Mouse (Mus musculus) stomach, embryonic 15.5 days (tissue): ENCODE data around the gene Zbtb21. TPM values are rescaled to one million over a fixed set of nuclear protein-coding genes. Genes with fewer than 3 reads are reported as not detected.
"Not testable (repeated sequence)": the region's sequence is repeated elsewhere in the genome, so short reads cannot be mapped to it uniquely, and the experiment has no call there.

ENCODE experiments used
- ATAC-seq: fragments of 200-750 bp; cut with Nextera tagmentation; 2 replicates; pipeline ENCODE4 v1.8.0; 2017; ENCODE audit warnings: low read depth, moderate number of reproducible peaks, moderate TSS enrichment; ENCODE audit not compliant: insufficient read depth, low FRiP score
- H3K27ac ChIP-seq: fragments of 300-500 bp; sonication (generic); 2 replicates; pipeline ENCODE4 v1.5.1; 2015; ENCODE audit warnings: mild to moderate bottlenecking, inconsistent platforms
- H3K27me3 ChIP-seq: fragments of 300-500 bp; sonication (generic); replicated peaks from 2 replicates; pipeline ENCODE4 v1.6.1; 2015; ENCODE audit warnings: inconsistent platforms
- H3K36me3 ChIP-seq: fragments of 300-500 bp; sonication (generic); 2 replicates; pipeline ENCODE4 v1.6.1; 2015; ENCODE audit warnings: inconsistent platforms
- H3K4me1 ChIP-seq: fragments of 300-500 bp; sonication (generic); 2 replicates; pipeline ENCODE4 v1.6.1; 2015; ENCODE audit warnings: inconsistent platforms
- H3K4me2 ChIP-seq: fragments of 300-500 bp; sonication (generic); 2 replicates; pipeline ENCODE4 v1.6.1; 2015; ENCODE audit warnings: mild to moderate bottlenecking, inconsistent platforms
- H3K4me3 ChIP-seq: fragments of 300-500 bp; sonication (generic); replicated peaks from 2 replicates; pipeline ENCODE4 v1.5.1; 2015; ENCODE audit warnings: inconsistent platforms
- H3K9ac ChIP-seq: fragments of 300-500 bp; sonication (generic); 2 replicates; pipeline ENCODE4 v1.6.1; 2015; ENCODE audit warnings: inconsistent platforms
- H3K9me3 ChIP-seq: fragments of 300-500 bp; sonication (generic); 2 replicates; pipeline ENCODE4 v1.6.1; 2016; ENCODE audit warnings: inconsistent platforms
- WGBS: fragments of 180-500 bp; shearing (Covaris S2); methylation state at CpG from one replicate; pipeline ENCODE4 v1.1.7; 2015; 5-methylcytosine and 5-hydroxymethylcytosine counted together
- polyA plus RNA-seq: library from polyadenylated mRNA; unstranded; fragments of >200 nt; fragmentation: Nextera tagmentation; extraction: Ambion mirVana; gene quantifications from 2 replicates; pipeline ENCODE4 v1.2.1, GENCODE M21; 2015

Zbtb21 gene
- polyA plus RNA-seq, 1 experiment from 2014 or later = 11.0 TPM

DNA sequence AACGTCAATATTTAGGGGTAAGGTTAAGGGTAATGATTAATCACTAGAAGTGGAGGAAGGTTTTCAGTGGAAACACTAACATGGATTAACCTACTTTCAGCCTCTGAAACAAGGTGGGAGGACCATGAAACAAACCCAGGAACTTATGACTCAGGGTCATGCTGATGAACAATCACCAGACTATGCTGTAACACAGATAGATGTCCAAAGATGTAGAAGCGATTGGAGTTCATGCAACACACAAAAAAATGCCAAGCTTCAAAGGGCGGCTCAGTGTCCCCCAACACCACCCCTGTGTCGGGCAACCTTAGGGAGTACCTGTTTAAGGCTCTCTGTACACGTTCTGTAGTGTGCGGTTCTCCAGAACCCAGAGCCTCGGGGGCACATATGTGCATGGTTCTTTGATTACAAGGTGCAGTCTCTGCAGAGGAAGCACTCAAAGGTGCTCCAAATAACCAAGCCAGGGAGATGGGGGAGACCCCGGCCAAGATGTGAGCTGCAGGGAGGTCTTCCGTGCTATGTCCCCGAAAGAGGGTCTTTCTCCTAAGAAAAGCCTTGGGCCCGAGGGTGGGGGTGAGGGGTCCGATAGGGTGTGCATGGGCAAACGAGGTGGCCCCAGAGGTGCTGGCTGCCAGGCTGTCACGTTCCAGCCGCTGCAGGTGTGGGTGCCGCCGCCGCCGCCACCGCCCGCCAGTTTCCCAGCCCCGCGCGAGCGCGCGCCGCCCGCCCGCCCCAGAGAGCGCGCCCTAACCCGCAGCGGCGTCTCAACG, 856 bp downstream of the Zbtb21 start:
- Histone ChIP-seq H3K9me3 (no peaks in the 10 kb centered on the region), H3K9ac (peak overlapping the region; percentile 92), H3K27me3 (no peaks in the 10 kb centered on the region), H3K4me1 (peaks cover 6% of the 10 kb centered on the region), H3K27ac (peak overlapping the region; percentile 99), H3K36me3 (peaks cover 3% of the 10 kb centered on the region; the same call in 1 of the 2 replicates), H3K4me2 (peak overlapping the region; percentile 78), H3K4me3 (peak overlapping the region; percentile 91)
- peak; percentile 17; the same call in 1 of the 2 replicates for ATAC-seq
- WGBS = 10% methylated on average over 17 of the region's 36 CpGs

DNA sequence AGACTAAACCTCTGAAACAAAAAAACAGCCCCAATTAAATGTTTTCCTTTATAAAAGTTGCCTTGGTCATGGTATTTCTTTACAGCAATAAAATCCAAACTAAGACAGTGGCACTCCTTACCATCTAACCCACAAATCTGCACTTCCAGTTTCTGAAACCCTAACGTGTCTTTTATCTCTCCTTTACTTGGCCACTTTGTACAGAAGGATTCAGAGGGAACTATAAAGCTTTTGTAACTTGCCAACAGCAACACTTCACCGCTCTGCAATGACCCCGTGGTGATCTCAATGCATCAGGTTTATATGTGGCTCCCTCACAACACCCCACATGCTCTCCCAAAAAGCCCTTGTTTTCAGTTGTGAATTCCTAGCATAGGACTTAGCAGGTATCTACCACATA, 2.1 kb downstream of the Zbtb21 start:
- H3K4me1 ChIP-seq = peaks cover 6% of the 10 kb centered on the region
- H3K36me3 ChIP-seq = peaks cover 5% of the 10 kb centered on the region; the same call in 1 of the 2 replicates
- no peak overlapping the region for H3K9ac ChIP-seq
- 94% methylated on average over 3 of the region's 3 CpGs for WGBS
- no peaks in the 10 kb centered on the region for H3K27me3 ChIP-seq
- H3K27ac ChIP-seq = no peak overlapping the region
- no peak for ATAC-seq
- no peaks in the 10 kb centered on the region for H3K9me3 ChIP-seq
- H3K4me2 ChIP-seq = no peak overlapping the region
- no peak overlapping the region for H3K4me3 ChIP-seq

DNA sequence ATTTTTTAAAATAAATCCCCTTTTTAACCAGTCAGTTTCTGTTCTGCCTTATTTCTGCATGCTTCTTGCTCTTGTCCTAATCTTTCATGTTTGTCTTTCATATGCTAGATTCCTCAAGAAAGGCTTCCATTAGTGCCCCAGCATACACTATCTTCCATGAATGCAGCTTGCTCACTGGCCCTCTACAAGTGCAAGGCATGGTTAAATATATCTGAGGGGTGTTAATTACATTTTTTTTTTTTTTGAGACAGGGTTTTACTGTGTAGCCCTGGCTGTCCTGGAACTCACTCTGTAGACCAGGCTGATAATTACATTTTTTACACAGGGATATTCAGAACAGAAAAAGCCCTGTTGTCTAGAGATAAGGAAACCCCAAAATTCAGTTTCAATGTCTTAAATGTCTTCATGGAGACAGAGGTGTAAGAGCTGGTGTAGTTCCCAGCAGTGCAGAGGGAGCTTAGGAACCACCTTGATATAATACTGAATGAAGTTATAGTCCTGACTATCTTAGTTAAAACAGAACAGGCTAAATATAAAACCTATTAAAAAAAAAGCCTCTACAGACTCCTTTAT, 3.9 kb downstream of the Zbtb21 start:
- Histone ChIP-seq H3K4me1 (peaks cover 6% of the 10 kb centered on the region), H3K4me3 (no peak overlapping the region), H3K4me2 (no peak overlapping the region), H3K27me3 (no peaks in the 10 kb centered on the region), H3K9me3 (no peaks in the 10 kb centered on the region), H3K36me3 (peaks cover 9% of the 10 kb centered on the region), H3K9ac (no peak overlapping the region), H3K27ac (no peak overlapping the region)
- ATAC-seq = no peak

DNA sequence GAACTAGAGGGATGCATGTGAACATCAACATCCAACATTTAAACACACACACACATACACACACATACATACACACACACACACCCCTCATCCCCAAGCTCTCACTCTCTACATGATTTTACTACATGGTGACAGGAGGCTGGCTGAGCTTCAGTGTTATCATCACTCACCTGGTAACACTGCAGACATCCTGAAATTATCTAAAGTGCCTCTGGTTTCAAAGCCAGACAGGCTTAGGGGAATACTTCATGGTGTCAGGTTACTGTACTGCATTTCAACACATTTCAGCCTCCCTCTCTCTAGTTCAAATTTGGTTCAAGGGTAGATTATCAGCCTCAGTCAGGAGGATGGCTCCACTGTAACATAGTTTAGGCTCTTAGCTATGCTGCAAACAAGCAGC, 4.8 kb downstream of the Zbtb21 start:
- no peak overlapping the region for H3K27ac ChIP-seq
- no peak overlapping the region for H3K9ac ChIP-seq
- H3K36me3 ChIP-seq = peaks cover 12% of the 10 kb centered on the region
- H3K9me3 ChIP-seq = no peaks in the 10 kb centered on the region
- peaks cover 6% of the 10 kb centered on the region for H3K4me1 ChIP-seq
- no peak overlapping the region for H3K4me3 ChIP-seq
- no peak overlapping the region for H3K4me2 ChIP-seq
- H3K27me3 ChIP-seq = no peaks in the 10 kb centered on the region
- no peak for ATAC-seq

DNA sequence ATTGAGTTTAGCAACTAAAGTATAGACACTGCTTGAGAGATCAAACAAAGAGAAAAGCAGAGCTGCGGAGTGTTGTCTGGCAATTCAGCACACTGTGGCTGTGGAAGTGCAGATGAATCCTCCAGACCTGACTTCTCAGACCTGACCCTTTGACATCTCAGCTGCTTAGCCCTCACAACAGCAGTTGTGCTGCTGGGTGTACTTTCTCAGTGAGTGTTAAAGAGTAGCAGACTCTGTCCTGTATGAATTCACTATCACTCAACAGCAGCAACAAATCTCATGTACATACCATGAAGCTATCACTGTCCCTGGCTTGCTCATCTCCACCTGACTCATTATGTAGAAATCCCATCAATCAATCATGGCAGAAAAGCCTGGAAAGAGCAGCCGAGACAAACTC, 6.4 kb downstream of the Zbtb21 start:
- 65% methylated on average over 2 of the region's 2 CpGs for WGBS
- H3K9ac ChIP-seq = no peak overlapping the region
- H3K27me3 ChIP-seq = no peaks in the 10 kb centered on the region
- no peak overlapping the region for H3K4me3 ChIP-seq
- H3K9me3 ChIP-seq = no peaks in the 10 kb centered on the region
- H3K36me3 ChIP-seq = peaks cover 28% of the 10 kb centered on the region
- H3K4me2 ChIP-seq = no peak overlapping the region
- H3K27ac ChIP-seq = no peak overlapping the region
- no peak for ATAC-seq
- H3K4me1 ChIP-seq = peaks cover 3% of the 10 kb centered on the region; the same call in 1 of the 2 replicates

DNA sequence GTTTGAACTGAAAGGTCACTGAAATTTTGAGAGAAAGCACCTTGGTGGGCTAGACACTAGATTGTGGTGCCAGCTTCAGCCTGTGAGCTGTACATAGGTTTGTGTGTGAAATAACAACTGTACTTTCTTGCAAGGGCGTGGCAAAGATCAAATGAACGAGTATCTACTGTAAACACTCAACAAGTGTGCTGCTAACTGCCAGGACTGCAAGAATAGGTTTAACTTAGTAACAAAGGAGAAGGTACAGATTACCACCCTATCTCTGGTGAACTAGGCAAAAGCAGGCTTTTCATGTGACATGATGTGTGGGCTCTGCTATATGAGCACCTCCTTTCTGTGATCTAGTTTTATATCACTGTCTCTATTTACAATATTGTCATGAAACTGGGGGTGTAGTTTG, 9.1 kb downstream of the Zbtb21 start:
- peaks cover 34% of the 10 kb centered on the region for H3K36me3 ChIP-seq
- no peak for ATAC-seq
- H3K27ac ChIP-seq = no peak overlapping the region
- no peak overlapping the region for H3K4me2 ChIP-seq
- no peaks in the 10 kb centered on the region for H3K27me3 ChIP-seq
- no peak overlapping the region for H3K9ac ChIP-seq
- H3K4me3 ChIP-seq = no peak overlapping the region
- WGBS = 67% methylated on average over 2 of the region's 2 CpGs
- H3K4me1 ChIP-seq = no peaks in the 10 kb centered on the region
- H3K9me3 ChIP-seq = no peaks in the 10 kb centered on the region

DNA sequence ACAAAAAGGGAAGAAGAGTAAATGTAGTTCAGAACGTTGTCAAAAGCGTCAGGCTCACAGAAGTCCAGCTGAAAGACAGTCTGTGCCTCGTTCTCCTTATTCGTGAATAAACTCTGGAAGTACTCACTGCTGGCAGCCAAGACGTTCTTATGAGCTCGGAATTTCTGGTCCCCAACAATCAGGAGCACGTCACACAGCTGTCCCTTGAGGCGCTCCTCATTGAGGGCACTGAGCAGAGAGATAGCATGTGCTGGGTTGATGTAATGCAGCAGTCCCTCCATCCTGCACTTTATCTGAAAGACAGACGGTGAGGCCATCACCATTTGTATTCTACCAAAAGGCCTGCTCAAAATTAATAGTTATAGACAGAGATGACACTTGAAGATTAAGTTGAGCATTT, 9.6 kb downstream of the Zbtb21 start:
- Histone ChIP-seq H3K9ac (no peak overlapping the region), H3K4me1 (no peaks in the 10 kb centered on the region), H3K4me2 (no peak overlapping the region), H3K4me3 (no peak overlapping the region), H3K27ac (no peak overlapping the region), H3K9me3 (no peaks in the 10 kb centered on the region), H3K36me3 (peaks cover 36% of the 10 kb centered on the region), H3K27me3 (no peaks in the 10 kb centered on the region)
- 80% methylated on average over 9 of the region's 9 CpGs for WGBS
- ATAC-seq = peak; percentile 71; the same call in 1 of the 2 replicates

DNA sequence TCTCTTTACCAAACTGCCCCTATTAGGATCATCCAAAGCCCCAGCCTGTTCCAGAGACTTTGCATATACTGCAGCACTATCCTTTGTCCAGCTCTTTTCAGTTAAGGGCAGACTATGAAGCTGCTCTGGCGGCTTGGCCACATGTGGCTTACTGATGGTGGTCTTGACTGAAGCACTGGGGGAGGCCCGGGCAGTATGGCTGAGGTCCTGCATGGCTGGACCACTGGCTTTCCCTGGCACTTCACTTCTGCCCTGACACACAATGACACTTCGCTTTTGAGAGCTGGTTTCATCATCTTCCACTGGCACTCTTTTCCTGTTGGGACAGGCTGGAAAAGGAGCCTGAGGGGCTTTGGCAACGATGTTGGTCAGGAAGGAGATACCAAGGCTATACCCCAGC, 10.1 kb downstream of the Zbtb21 start:
- 91% methylated on average over 4 of the region's 4 CpGs for WGBS
- Histone ChIP-seq H3K27me3 (no peaks in the 10 kb centered on the region), H3K9me3 (no peaks in the 10 kb centered on the region), H3K4me3 (no peak overlapping the region), H3K27ac (no peak overlapping the region), H3K9ac (no peak overlapping the region), H3K36me3 (peaks cover 36% of the 10 kb centered on the region), H3K4me1 (no peaks in the 10 kb centered on the region), H3K4me2 (no peak overlapping the region)
- no peak for ATAC-seq

DNA sequence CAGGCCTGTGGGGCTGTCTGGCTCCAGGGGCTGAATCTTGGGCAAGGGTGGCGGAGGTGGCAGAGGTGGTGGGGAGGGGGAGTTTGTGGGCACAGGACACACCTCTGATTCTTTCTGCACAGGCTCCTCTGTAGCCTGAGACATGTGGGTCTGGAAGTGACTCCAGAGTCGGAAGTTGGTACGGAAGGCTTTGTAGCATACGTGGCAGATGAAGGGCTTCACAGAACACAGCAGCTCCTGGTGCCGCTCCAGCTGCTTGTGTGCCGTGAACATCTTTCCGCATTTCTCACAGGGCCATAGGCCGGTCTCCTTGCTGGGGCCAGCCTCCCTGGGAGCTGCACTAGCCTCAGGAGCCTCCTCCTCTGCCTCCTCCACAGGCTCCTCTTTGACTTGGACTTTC, 12.4 kb downstream of the Zbtb21 start:
- Histone ChIP-seq H3K4me2 (no peak overlapping the region), H3K9ac (no peak overlapping the region), H3K9me3 (no peaks in the 10 kb centered on the region), H3K4me1 (no peaks in the 10 kb centered on the region), H3K27me3 (no peaks in the 10 kb centered on the region), H3K4me3 (no peak overlapping the region), H3K36me3 (peaks cover 31% of the 10 kb centered on the region), H3K27ac (no peak overlapping the region)
- ATAC-seq = no peak
- WGBS = 91% methylated on average over 8 of the region's 8 CpGs

DNA sequence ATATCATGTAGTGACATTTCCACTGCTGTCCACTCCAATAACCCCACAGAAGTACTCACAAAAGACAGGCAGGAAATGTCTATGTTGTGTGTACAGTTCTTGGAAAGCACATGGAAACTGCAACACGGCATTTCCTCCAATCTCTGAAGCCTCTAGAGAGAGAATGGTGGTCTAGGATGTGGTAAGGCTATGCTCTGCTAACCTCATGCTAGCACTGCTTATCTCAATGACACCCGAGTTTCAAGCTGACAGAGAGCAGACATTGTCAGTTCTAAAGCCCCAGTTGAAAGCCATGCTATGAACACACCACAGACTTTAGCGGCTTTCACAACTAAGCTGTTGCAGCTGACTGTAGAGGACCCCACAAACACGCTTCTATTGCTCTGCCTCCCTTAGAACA, 13.6 kb downstream of the Zbtb21 start:
- no peak for ATAC-seq
- H3K4me1 ChIP-seq = no peaks in the 10 kb centered on the region
- no peak overlapping the region for H3K9ac ChIP-seq
- H3K4me2 ChIP-seq = no peak overlapping the region
- 74% methylated on average over 4 of the region's 4 CpGs for WGBS
- H3K27ac ChIP-seq = no peak overlapping the region
- H3K27me3 ChIP-seq = no peaks in the 10 kb centered on the region
- no peaks in the 10 kb centered on the region for H3K9me3 ChIP-seq
- H3K4me3 ChIP-seq = no peak overlapping the region
- peaks cover 28% of the 10 kb centered on the region for H3K36me3 ChIP-seq

DNA sequence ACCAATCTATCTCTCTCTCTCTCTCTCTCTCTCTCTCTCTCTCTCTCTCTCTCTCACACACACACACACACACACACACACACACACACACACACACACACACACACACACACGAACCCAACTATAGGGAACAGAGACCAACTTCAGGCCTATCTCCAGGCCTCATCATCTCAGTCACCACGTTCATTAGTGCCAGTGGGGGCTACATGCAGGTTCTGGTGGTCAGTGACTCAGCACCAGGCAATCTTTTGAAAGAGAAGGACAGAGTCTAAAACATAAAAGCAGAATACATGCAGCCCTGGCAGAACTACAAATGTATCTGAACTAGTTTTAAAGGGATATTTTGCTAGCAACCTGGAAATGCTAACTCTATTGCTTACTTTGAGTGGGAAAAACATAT, 15.4 kb downstream of the Zbtb21 start:
- H3K27ac ChIP-seq, H3K4me2 ChIP-seq, H3K9ac ChIP-seq: not testable (repeated sequence)

DNA sequence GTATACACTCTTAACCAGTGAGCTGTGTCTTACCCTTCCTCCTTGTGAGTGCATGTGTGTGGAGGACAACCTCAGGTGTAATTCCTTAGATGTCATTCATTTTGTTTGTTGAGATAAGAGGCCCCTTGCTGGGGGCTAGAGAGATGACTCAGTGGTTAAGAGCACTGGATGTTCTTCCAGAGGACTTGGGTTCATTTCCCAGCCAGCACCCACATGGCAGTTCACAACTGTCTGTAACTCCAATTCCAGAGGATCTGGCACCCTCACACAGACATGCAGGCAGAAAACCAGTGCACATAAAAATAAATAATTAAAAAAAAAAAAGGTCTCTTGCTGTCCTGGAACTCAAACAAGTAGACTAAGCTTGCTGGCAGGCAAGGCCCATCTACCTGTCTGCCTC, 20.6 kb downstream of the Zbtb21 start:
- H3K4me3 ChIP-seq = no peak overlapping the region
- no peak for ATAC-seq
- no peaks in the 10 kb centered on the region for H3K9me3 ChIP-seq
- H3K4me1 ChIP-seq = no peaks in the 10 kb centered on the region
- H3K27ac ChIP-seq = no peak overlapping the region
- no peak overlapping the region for H3K4me2 ChIP-seq
- no peaks in the 10 kb centered on the region for H3K27me3 ChIP-seq
- no peak overlapping the region for H3K9ac ChIP-seq
- no peaks in the 10 kb centered on the region for H3K36me3 ChIP-seq

More for the DNA sequence above, 15.4 kb downstream of the Zbtb21 start:
- H3K9me3 ChIP-seq, ATAC-seq, H3K27me3 ChIP-seq, H3K4me3 ChIP-seq, H3K4me1 ChIP-seq: not testable (repeated sequence)
- 76% methylated on average over 2 of the region's 2 CpGs for WGBS
- peaks cover 18% of the 10 kb centered on the region for H3K36me3 ChIP-seq
